In genomic region chr2:112265448-112266241, GRCm38 (mm10) we compare ENCODE assay signal across 7 mouse cellular contexts. TPM values are rescaled to one million over a fixed set of nuclear protein-coding genes. Genes with fewer than 3 reads are reported as not detected.
DNase-seq lines count a peak whose midpoint lies in the region; ATAC-seq and TF ChIP-seq lines count a peak whose summit lies in the region.

TSS of gene Slc12a6 (plus strand) at chr2:112265825.

- no peaks in the 10 kb centered on the region for H3K27me3 ChIP-seq in intestine, postnatal 0 days (replicated peaks; ENCODE audit: control insufficient read depth, insufficient read depth, low read length)
- H3K27me3 ChIP-seq in midbrain, embryonic 12.5 days: no peaks in the 10 kb centered on the region
- no peaks in the 10 kb centered on the region for H3K27me3 ChIP-seq in small intestine, adult 2 months (ENCODE audit: control insufficient read depth, insufficient read depth, low read length)

- H3K4me3 ChIP-seq in intestine, postnatal 0 days (ENCODE audit: low read depth, low read length): peak within 1 kb of the TSS; percentile 90
- H3K4me3 ChIP-seq in midbrain, embryonic 12.5 days: peak within 1 kb of the TSS; percentile 79
- H3K4me3 ChIP-seq in small intestine, adult 2 months (ENCODE audit: low read depth, low read length): peak within 1 kb of the TSS; percentile 97

- ATAC-seq in intestine, postnatal 0 days: peak; percentile 95
- peak; percentile 96 for ATAC-seq in midbrain, embryonic 12.5 days (ENCODE audit: low FRiP score, low read depth)

- under 1% methylated on average over 68 of the region's 85 CpGs for WGBS in intestine, postnatal 0 days
- under 1% methylated on average over 75 of the region's 85 CpGs for WGBS in midbrain, embryonic 12.5 days
- under 1% methylated on average over 85 of the region's 85 CpGs for WGBS in small intestine, adult 2 months

- H3K4me1 ChIP-seq in intestine, postnatal 0 days (replicated peaks; ENCODE audit: control insufficient read depth, insufficient read depth, low read length): no peaks in the 10 kb centered on the region; the same call in 1 of the 2 replicates
- H3K4me1 ChIP-seq in midbrain, embryonic 12.5 days: peaks cover 35% of the 10 kb centered on the region
- H3K4me1 ChIP-seq in small intestine, adult 2 months (ENCODE audit: control insufficient read depth, insufficient read depth, insufficient read length, low read length): peaks cover 4% of the 10 kb centered on the region; the same call in 1 of the 2 replicates

- no peaks in the 10 kb centered on the region for H3K9me3 ChIP-seq in intestine, postnatal 0 days (ENCODE audit: control insufficient read depth)
- no peaks in the 10 kb centered on the region for H3K9me3 ChIP-seq in midbrain, embryonic 12.5 days

- peak; percentile 50 for TF ChIP-seq CTCF in intestine, postnatal 0 days (IDR thresholded peaks at IDR 0.05; ENCODE audit: low read depth)
- TF ChIP-seq CTCF in small intestine, adult 2 months (IDR thresholded peaks at IDR 0.05; ENCODE audit: extremely low read depth, insufficient read length, insufficient replicate concordance, low read depth, low read length): no peak

- H3K27ac ChIP-seq in intestine, postnatal 0 days (ENCODE audit: low read depth, low read length): peak within 1 kb of the TSS; percentile 86
- H3K27ac ChIP-seq in midbrain, embryonic 12.5 days (replicated peaks): peak within 1 kb of the TSS; percentile 95
- H3K27ac ChIP-seq in small intestine, adult 2 months (ENCODE audit: insufficient read depth, low read depth, low read length): peak within 1 kb of the TSS; percentile 80

- H3K9ac ChIP-seq in intestine, postnatal 0 days (ENCODE audit: low read depth, low read length): peak within 1 kb of the TSS; percentile 78
- H3K9ac ChIP-seq in midbrain, embryonic 12.5 days (replicated peaks): peak within 1 kb of the TSS; percentile 85

- intact Hi-C loops in left cerebral cortex, postnatal 4 days (cut with DNase I): loop anchor here (5.0 kb wide), 1 partner anchor 102 kb away; the partner anchor contains the start of gene Emc4

- H3K36me3 ChIP-seq in intestine, postnatal 0 days (ENCODE audit: control insufficient read depth, insufficient read depth): no peaks in the 10 kb centered on the region
- no peaks in the 10 kb centered on the region for H3K36me3 ChIP-seq in midbrain, embryonic 12.5 days
- H3K36me3 ChIP-seq in small intestine, adult 2 months (ENCODE audit: control insufficient read depth, insufficient read depth, low read length): no peaks in the 10 kb centered on the region

- peak; percentile 97 for DNase-seq in adrenal gland, adult 2 months
- peak; percentile 85 for DNase-seq in embryo, embryonic 11.5 days (ENCODE audit: low read depth, low spot score)
- DNase-seq in gastrocnemius, postnatal 4 days (ENCODE audit: low spot score in 2 of 2): peak; percentile 89 to 93
- DNase-seq in left cerebral cortex, postnatal 4 days: peak; percentile 93

- peak within 1 kb of the TSS; percentile 87 for H3K4me2 ChIP-seq in intestine, postnatal 0 days (replicated peaks; ENCODE audit: low read depth)
- peak within 1 kb of the TSS; percentile 92 for H3K4me2 ChIP-seq in midbrain, embryonic 12.5 days (replicated peaks)

- TF ChIP-seq POLR2A in small intestine, adult 2 months (IDR thresholded peaks at IDR 0.05; ENCODE audit: low read depth, low read length): peak; percentile 22; the same call in 1 of the 2 replicates

RNA-seq across cellular contexts. Expression of gene Slc12a6, which starts in this region (rescaled TPM):
- 10 to 100 TPM; 33.4 to 35.1 TPM for total RNA-seq in adrenal gland, adult 2 months (2021)
- polyA plus RNA-seq in adrenal gland, adult 2 months (2012; rRNA removed): 11.7 and 14.5 TPM in 2 replicates
- total RNA-seq in gastrocnemius, postnatal 4 days (2021): 10 to 100 TPM; 41.1 to 50.6 TPM
- 6.9 and 8.0 TPM in 2 replicates for polyA plus RNA-seq in intestine, postnatal 0 days (2015; fragmentation: Nextera tagmentation; extraction: Ambion mirVana)
- total RNA-seq in left cerebral cortex, postnatal 4 days (2021): 10 to 100 TPM; 84.1 to 87.2 TPM
- polyA plus RNA-seq in midbrain, embryonic 12.5 days (2016; fragmentation: Nextera tagmentation; extraction: Ambion mirVana): 18.7 and 19.3 TPM in 2 replicates
- polyA plus RNA-seq in small intestine, adult 2 months (2012; rRNA removed): 7.6 and 17.6 TPM in 2 replicates

Comparison
In these comparisons a context has a peak if more than half of its experiments do, and no peak if none do; other contexts are left out.
1. Peak in every context shown above with its lines: DNase-seq, ATAC-seq, H3K4me3 ChIP-seq and H3K27ac ChIP-seq.